Mouse (Mus musculus): ENCODE measurements around the gene Sntb2. TPM values are rescaled to one million over a fixed set of nuclear protein-coding genes. Genes with fewer than 3 reads are reported as not detected.
A peak's percentile ranks its signal among the peaks of the same experiment; 100 is the strongest.

Gene Sntb2
- total and polyA plus RNA-seq, 2 experiments from 2014 or later, result 8.5 to 21.2 TPM

DNA sequence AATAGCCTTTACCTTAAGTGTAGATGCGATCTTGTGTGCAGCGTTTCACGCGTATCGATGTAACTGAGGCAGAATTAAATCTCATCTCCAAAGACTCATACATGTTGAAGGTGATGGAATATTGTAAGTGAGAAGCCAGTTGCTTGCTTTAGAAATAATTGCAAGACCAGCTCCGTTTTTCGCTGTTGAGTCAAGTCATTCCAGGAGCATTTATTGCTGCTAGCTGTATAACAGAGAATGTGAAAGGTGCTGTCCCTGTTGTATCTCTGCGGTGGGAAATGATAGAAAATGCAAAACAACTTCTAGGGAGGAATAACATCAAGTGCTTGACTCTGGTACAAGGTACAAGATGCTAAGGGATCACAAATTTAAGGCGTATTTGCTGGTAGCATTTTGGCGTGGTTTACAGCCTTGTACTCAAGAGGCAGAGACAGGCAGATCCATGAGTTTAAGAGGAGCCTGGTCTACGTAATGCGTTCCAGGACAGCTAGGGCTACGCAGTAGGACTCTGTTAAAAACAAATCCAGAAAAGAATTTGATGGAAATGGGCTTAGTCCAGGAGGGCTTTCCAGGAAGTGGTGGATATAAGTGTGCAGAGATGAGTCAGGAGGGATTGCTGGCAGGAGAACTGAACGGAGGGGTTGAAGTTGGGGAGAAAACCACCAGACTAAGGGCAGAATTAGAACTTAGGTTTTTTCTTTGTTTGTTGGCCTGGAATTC is 1.7 kb downstream of the Sntb2 start:
- Histone ChIP-seq H3K27me3 (ENCODE audit: control insufficient read depth, insufficient read depth, low read length) (no peaks in the 10 kb centered on the region), H3K4me1 (ENCODE audit: control insufficient read depth, insufficient read depth) (peaks cover 28% of the 10 kb centered on the region), H3K27ac (ENCODE audit: low read depth) (peak overlapping the region; percentile 94; the same call in 1 of the 2 replicates), H3K9ac (replicated peaks; ENCODE audit: low read depth, low read length) (peak overlapping the region; percentile 97), H3K4me2 (ENCODE audit: low read depth, low read length) (peak overlapping the region; percentile 97), H3K36me3 (replicated peaks; ENCODE audit: control insufficient read depth, insufficient read depth, low read length) (no peaks in the 10 kb centered on the region), H3K4me3 (ENCODE audit: low read depth, low read length) (peak overlapping the region; percentile 99), H3K9me3 (replicated peaks; ENCODE audit: control insufficient read depth, low read length) (no peaks in the 10 kb centered on the region)
- 29% methylated on average over 14 of the region's 14 CpGs for WGBS
- TF ChIP-seq CTCF (IDR thresholded peaks at IDR 0.05; ENCODE audit: low read depth) (no peak), EP300 (IDR thresholded peaks at IDR 0.05; ENCODE audit: low read depth) (no peak)
- ATAC-seq (ENCODE audit: insufficient read depth, low read depth), result no peak
- no peak for DNase-seq (ENCODE audit: low spot score)

DNA sequence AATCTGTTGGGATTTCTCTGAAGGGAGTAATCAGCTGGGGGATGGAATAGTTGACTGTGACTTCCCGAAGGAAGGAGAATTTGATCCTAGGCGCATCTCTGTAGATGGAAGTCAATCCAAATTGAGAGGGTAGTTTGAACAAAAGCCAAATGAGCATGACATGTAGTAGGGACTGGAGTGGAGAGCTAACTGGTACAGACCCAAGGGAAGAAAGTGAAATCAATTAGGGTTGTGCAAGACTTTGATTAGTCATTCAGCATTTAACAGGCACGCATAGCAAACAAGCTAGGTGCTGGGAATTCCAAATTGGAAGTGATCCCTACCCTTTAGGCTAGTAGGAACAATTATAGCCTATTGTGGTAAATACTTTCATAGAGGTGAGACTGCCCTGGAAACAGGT is 6.3 kb downstream of the Sntb2 start:
- Histone ChIP-seq H3K9ac (replicated peaks; ENCODE audit: low read depth, low read length) (no peak overlapping the region), H3K9me3 (replicated peaks; ENCODE audit: control insufficient read depth, low read length) (no peaks in the 10 kb centered on the region), H3K36me3 (replicated peaks; ENCODE audit: control insufficient read depth, insufficient read depth, low read length) (no peaks in the 10 kb centered on the region), H3K4me3 (ENCODE audit: low read depth, low read length) (no peak overlapping the region), H3K27ac (ENCODE audit: low read depth) (no peak overlapping the region), H3K4me2 (ENCODE audit: low read depth, low read length) (no peak overlapping the region), H3K4me1 (ENCODE audit: control insufficient read depth, insufficient read depth) (peaks cover 24% of the 10 kb centered on the region), H3K27me3 (ENCODE audit: control insufficient read depth, insufficient read depth, low read length) (no peaks in the 10 kb centered on the region)
- DNase-seq (ENCODE audit: low spot score) (no peak), ATAC-seq (ENCODE audit: insufficient read depth, low read depth) (no peak)
- 75% methylated on average over 3 of the region's 3 CpGs for WGBS
- TF ChIP-seq CTCF (IDR thresholded peaks at IDR 0.05; ENCODE audit: low read depth), result no peak
- TF ChIP-seq EP300 (IDR thresholded peaks at IDR 0.05; ENCODE audit: low read depth), result no peak

DNA sequence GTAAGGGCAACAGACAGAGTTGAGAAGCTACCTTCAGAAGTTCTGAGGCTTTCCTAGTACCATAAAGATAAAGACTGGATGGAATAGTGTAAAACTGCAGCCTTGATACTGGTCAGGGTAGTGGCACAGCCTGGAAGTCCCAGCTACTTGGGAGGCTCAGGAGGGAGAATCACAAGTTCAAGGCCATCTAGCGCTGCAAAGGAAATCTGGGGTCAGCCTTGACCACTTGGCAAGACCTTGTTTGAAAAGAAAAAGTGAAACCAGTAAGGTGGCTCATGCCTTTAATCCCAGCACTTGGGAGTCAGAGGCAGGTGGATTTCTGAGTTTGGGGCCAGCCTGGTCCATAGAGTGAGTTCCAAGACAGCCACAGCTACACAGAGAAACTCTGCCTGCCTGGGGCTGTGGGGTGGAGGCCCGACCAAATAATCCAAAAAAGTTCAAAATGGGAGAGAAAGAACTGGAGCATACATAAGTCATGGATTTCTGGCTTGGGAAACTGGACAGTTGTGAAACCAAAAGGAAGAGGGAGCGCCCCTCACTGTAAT is 8.4 kb downstream of the Sntb2 start:
- peak overlapping the region; percentile 64 for H3K27ac ChIP-seq (ENCODE audit: low read depth)

DNA sequence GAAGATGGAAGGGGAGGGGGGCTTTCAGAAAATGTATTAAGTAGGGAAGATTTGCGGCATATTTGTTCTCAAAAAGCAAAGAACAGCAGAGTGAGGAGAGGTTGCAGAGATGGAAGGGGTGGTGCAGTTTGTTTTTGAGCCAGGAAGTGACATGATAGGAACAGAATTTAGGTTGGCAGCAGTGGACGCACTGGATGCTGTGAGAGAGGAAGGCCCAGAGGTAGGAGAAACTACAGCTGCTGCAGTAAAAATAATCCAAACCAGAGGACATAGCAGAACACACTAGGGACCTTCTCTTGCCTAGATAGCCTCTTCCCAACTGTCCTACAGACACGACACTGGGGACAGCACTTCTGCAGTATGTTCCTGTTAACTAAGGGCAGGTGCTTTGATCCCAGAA is 9.2 kb downstream of the Sntb2 start:
- Histone ChIP-seq H3K4me2 (ENCODE audit: low read depth, low read length) (no peak overlapping the region), H3K36me3 (replicated peaks; ENCODE audit: control insufficient read depth, insufficient read depth, low read length) (no peaks in the 10 kb centered on the region), H3K4me3 (ENCODE audit: low read depth, low read length) (no peak overlapping the region), H3K27ac (ENCODE audit: low read depth) (peak overlapping the region; percentile 64), H3K4me1 (ENCODE audit: control insufficient read depth, insufficient read depth) (peaks cover 7% of the 10 kb centered on the region), H3K27me3 (ENCODE audit: control insufficient read depth, insufficient read depth, low read length) (no peaks in the 10 kb centered on the region), H3K9ac (replicated peaks; ENCODE audit: low read depth, low read length) (no peak overlapping the region), H3K9me3 (replicated peaks; ENCODE audit: control insufficient read depth, low read length) (no peaks in the 10 kb centered on the region)
- ATAC-seq (ENCODE audit: insufficient read depth, low read depth) (no peak), DNase-seq (ENCODE audit: low spot score) (no peak)
- 36% methylated on average over 3 of the region's 3 CpGs for WGBS
- no peak for TF ChIP-seq CTCF (IDR thresholded peaks at IDR 0.05; ENCODE audit: low read depth)
- TF ChIP-seq EP300 (IDR thresholded peaks at IDR 0.05; ENCODE audit: low read depth), result no peak

More for the DNA sequence above, 8.4 kb downstream of the Sntb2 start:
- no peaks in the 10 kb centered on the region for H3K9me3 ChIP-seq (replicated peaks; ENCODE audit: control insufficient read depth, low read length)
- H3K27me3 ChIP-seq (ENCODE audit: control insufficient read depth, insufficient read depth, low read length), result no peaks in the 10 kb centered on the region
- no peak overlapping the region for H3K4me3 ChIP-seq (ENCODE audit: low read depth, low read length)
- H3K9ac ChIP-seq (replicated peaks; ENCODE audit: low read depth, low read length), result no peak overlapping the region
- no peak for TF ChIP-seq EP300 (IDR thresholded peaks at IDR 0.05; ENCODE audit: low read depth)
- TF ChIP-seq CTCF (IDR thresholded peaks at IDR 0.05; ENCODE audit: low read depth), result no peak
- peaks cover 13% of the 10 kb centered on the region for H3K4me1 ChIP-seq (ENCODE audit: control insufficient read depth, insufficient read depth)
- WGBS, result 83% methylated on average over 3 of the region's 3 CpGs
- DNase-seq (ENCODE audit: low spot score) (no peak), ATAC-seq (ENCODE audit: insufficient read depth, low read depth) (no peak)
- no peaks in the 10 kb centered on the region for H3K36me3 ChIP-seq (replicated peaks; ENCODE audit: control insufficient read depth, insufficient read depth, low read length)
- no peak overlapping the region for H3K4me2 ChIP-seq (ENCODE audit: low read depth, low read length)

DNA sequence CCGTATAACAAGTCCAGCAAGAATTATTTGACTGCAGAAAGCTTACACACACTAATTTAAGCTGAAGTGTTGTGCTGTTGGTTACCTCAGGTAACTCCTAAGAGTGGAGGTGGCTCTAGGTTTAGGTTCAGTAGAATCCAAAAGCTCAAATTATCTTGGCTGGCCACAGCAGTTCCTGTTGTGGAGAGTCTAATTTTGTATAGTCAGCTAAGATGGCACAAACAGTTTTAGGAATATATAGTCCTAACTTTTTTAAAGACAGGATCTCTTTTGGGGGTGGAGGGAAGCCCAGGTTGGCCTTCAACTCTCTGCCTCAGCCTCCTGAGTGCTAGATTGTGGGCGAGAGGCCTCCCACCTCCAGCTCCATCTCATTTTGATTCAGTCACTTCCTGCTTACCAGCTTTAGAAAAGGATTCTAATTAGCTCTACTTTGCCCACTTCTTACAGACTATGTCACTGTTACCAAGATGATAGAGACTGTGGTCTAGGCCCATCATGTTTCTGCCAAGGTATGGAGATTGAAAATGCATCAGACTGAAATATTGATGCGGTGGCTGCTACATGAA is 13.2 kb downstream of the Sntb2 start:
- Histone ChIP-seq H3K9ac (replicated peaks; ENCODE audit: low read depth, low read length) (no peak overlapping the region), H3K36me3 (replicated peaks; ENCODE audit: control insufficient read depth, insufficient read depth, low read length) (no peaks in the 10 kb centered on the region), H3K4me2 (ENCODE audit: low read depth, low read length) (no peak overlapping the region), H3K27me3 (ENCODE audit: control insufficient read depth, insufficient read depth, low read length) (no peaks in the 10 kb centered on the region), H3K4me1 (ENCODE audit: control insufficient read depth, insufficient read depth) (peaks cover 3% of the 10 kb centered on the region; the same call in 1 of the 2 replicates), H3K27ac (ENCODE audit: low read depth) (no peak overlapping the region), H3K9me3 (replicated peaks; ENCODE audit: control insufficient read depth, low read length) (no peaks in the 10 kb centered on the region), H3K4me3 (ENCODE audit: low read depth, low read length) (no peak overlapping the region)
- WGBS, result 80% methylated on average over 3 of the region's 3 CpGs
- TF ChIP-seq CTCF (IDR thresholded peaks at IDR 0.05; ENCODE audit: low read depth), result no peak
- TF ChIP-seq EP300 (IDR thresholded peaks at IDR 0.05; ENCODE audit: low read depth), result no peak
- no peak for ATAC-seq (ENCODE audit: insufficient read depth, low read depth)
- DNase-seq (ENCODE audit: low spot score), result no peak

All from heart, postnatal 0 days (tissue).